Mouse (Mus musculus): Measurements from ENCODE around the gene Mast4. TPM values are rescaled to one million over a fixed set of nuclear protein-coding genes. Genes with fewer than 3 reads are reported as not detected.

Gene Mast4
- polyA plus RNA-seq, 1 experiment from 2014 or later: 19.5 TPM

- Histone ChIP-seq H3K4me2 (ENCODE audit: low read depth) (no peak overlapping the region), H3K4me3 (ENCODE audit: low read depth, low read length) (no peak overlapping the region), H3K27ac (ENCODE audit: low read depth, low read length) (no peak overlapping the region), H3K9ac (ENCODE audit: low read length) (no peak overlapping the region), H3K9me3 (ENCODE audit: control insufficient read depth, low read length) (no peaks in the 10 kb centered on the region), H3K27me3 (ENCODE audit: control insufficient read depth, insufficient read depth, low read length) (no peaks in the 10 kb centered on the region), H3K36me3 (ENCODE audit: control insufficient read depth, insufficient read depth, low read length) (no peaks in the 10 kb centered on the region), H3K4me1 (ENCODE audit: control insufficient read depth, insufficient read depth, low read length) (peaks cover 2% of the 10 kb centered on the region; the same call in 1 of the 2 replicates)
- WGBS: 95% methylated on average over 2 of the region's 2 CpGs
- ATAC-seq (ENCODE audit: insufficient read depth, low FRiP score, low TSS enrichment): no peak
- DNase-seq (ENCODE audit: low spot score): no peak
Observed at GRCm38 (mm10) chr13:102955506-102955905, 378.8 kb downstream of the Mast4 start.

GRCm38 (mm10) chr13:102949756-102950155 lies 384.5 kb downstream of the Mast4 start:
- no peaks in the 10 kb centered on the region for H3K36me3 ChIP-seq (ENCODE audit: control insufficient read depth, insufficient read depth, low read length)
- H3K4me1 ChIP-seq (ENCODE audit: control insufficient read depth, insufficient read depth, low read length): peaks cover 9% of the 10 kb centered on the region
- no peaks in the 10 kb centered on the region for H3K9me3 ChIP-seq (ENCODE audit: control insufficient read depth, low read length)
- 72% methylated on average over 7 of the region's 7 CpGs for WGBS
- no peak overlapping the region for H3K27ac ChIP-seq (ENCODE audit: low read depth, low read length)
- H3K4me2 ChIP-seq (ENCODE audit: low read depth): no peak overlapping the region
- no peak overlapping the region for H3K4me3 ChIP-seq (ENCODE audit: low read depth, low read length)
- H3K9ac ChIP-seq (ENCODE audit: low read length): no peak overlapping the region
- H3K27me3 ChIP-seq (ENCODE audit: control insufficient read depth, insufficient read depth, low read length): no peaks in the 10 kb centered on the region
- no peak for DNase-seq (ENCODE audit: low spot score)
- ATAC-seq (ENCODE audit: insufficient read depth, low FRiP score, low TSS enrichment): no peak

- peaks cover 9% of the 10 kb centered on the region for H3K4me1 ChIP-seq (ENCODE audit: control insufficient read depth, insufficient read depth, low read length)
- ATAC-seq (ENCODE audit: insufficient read depth, low FRiP score, low TSS enrichment) (no peak), DNase-seq (ENCODE audit: low spot score) (no peak)
- WGBS: 86% methylated on average over 3 of the region's 3 CpGs
- no peak overlapping the region for H3K27ac ChIP-seq (ENCODE audit: low read depth, low read length)
- H3K9ac ChIP-seq (ENCODE audit: low read length): no peak overlapping the region
- no peak overlapping the region for H3K4me3 ChIP-seq (ENCODE audit: low read depth, low read length)
- no peak overlapping the region for H3K4me2 ChIP-seq (ENCODE audit: low read depth)
- no peaks in the 10 kb centered on the region for H3K27me3 ChIP-seq (ENCODE audit: control insufficient read depth, insufficient read depth, low read length)
- no peaks in the 10 kb centered on the region for H3K9me3 ChIP-seq (ENCODE audit: control insufficient read depth, low read length)
- no peaks in the 10 kb centered on the region for H3K36me3 ChIP-seq (ENCODE audit: control insufficient read depth, insufficient read depth, low read length)
Observed at GRCm38 (mm10) chr13:102948966-102949365, 385.3 kb downstream of the Mast4 start.

- H3K4me1 ChIP-seq (ENCODE audit: control insufficient read depth, insufficient read depth, low read length): peaks cover 9% of the 10 kb centered on the region
- ATAC-seq (ENCODE audit: insufficient read depth, low FRiP score, low TSS enrichment): no peak
- H3K9me3 ChIP-seq (ENCODE audit: control insufficient read depth, low read length): no peaks in the 10 kb centered on the region
- H3K4me3 ChIP-seq (ENCODE audit: low read depth, low read length): no peak overlapping the region
- no peak overlapping the region for H3K9ac ChIP-seq (ENCODE audit: low read length)
- H3K36me3 ChIP-seq (ENCODE audit: control insufficient read depth, insufficient read depth, low read length): no peaks in the 10 kb centered on the region
- no peak overlapping the region for H3K4me2 ChIP-seq (ENCODE audit: low read depth)
- H3K27ac ChIP-seq (ENCODE audit: low read depth, low read length): no peak overlapping the region
- WGBS: 81% methylated on average over 2 of the region's 2 CpGs
- no peak for DNase-seq (ENCODE audit: low spot score)
- H3K27me3 ChIP-seq (ENCODE audit: control insufficient read depth, insufficient read depth, low read length): no peaks in the 10 kb centered on the region
Observed at GRCm38 (mm10) chr13:102947546-102947945, 386.8 kb downstream of the Mast4 start.

- peak; percentile 27 for DNase-seq (ENCODE audit: low spot score)
- no peak overlapping the region for H3K27ac ChIP-seq (ENCODE audit: low read depth, low read length)
- no peak overlapping the region for H3K4me3 ChIP-seq (ENCODE audit: low read depth, low read length)
- ATAC-seq (ENCODE audit: insufficient read depth, low FRiP score, low TSS enrichment): peak; percentile 53; the same call in 1 of the 2 replicates
- H3K4me1 ChIP-seq (ENCODE audit: control insufficient read depth, insufficient read depth, low read length): peaks cover 9% of the 10 kb centered on the region
- H3K4me2 ChIP-seq (ENCODE audit: low read depth): no peak overlapping the region
- H3K36me3 ChIP-seq (ENCODE audit: control insufficient read depth, insufficient read depth, low read length): no peaks in the 10 kb centered on the region
- H3K27me3 ChIP-seq (ENCODE audit: control insufficient read depth, insufficient read depth, low read length): no peaks in the 10 kb centered on the region
- no peak overlapping the region for H3K9ac ChIP-seq (ENCODE audit: low read length)
- H3K9me3 ChIP-seq (ENCODE audit: control insufficient read depth, low read length): no peaks in the 10 kb centered on the region
- WGBS: 56% methylated on average over 13 of the region's 13 CpGs
Observed at GRCm38 (mm10) chr13:102946024-102946821, 388.1 kb downstream of the Mast4 start.

- DNase-seq (ENCODE audit: low spot score) (no peak), ATAC-seq (ENCODE audit: insufficient read depth, low FRiP score, low TSS enrichment) (no peak)
- 95% methylated on average over 7 of the region's 7 CpGs for WGBS
- Histone ChIP-seq H3K27ac (ENCODE audit: low read depth, low read length) (no peak overlapping the region), H3K4me2 (ENCODE audit: low read depth) (no peak overlapping the region), H3K4me1 (ENCODE audit: control insufficient read depth, insufficient read depth, low read length) (peaks cover 9% of the 10 kb centered on the region), H3K36me3 (ENCODE audit: control insufficient read depth, insufficient read depth, low read length) (no peaks in the 10 kb centered on the region), H3K4me3 (ENCODE audit: low read depth, low read length) (no peak overlapping the region), H3K9me3 (ENCODE audit: control insufficient read depth, low read length) (no peaks in the 10 kb centered on the region), H3K9ac (ENCODE audit: low read length) (no peak overlapping the region), H3K27me3 (ENCODE audit: control insufficient read depth, insufficient read depth, low read length) (no peaks in the 10 kb centered on the region)
Observed at GRCm38 (mm10) chr13:102945450-102945849, 388.8 kb downstream of the Mast4 start.

GRCm38 (mm10) chr13:102944516-102944915 lies 389.8 kb downstream of the Mast4 start:
- Histone ChIP-seq H3K4me3 (ENCODE audit: low read depth, low read length) (no peak overlapping the region), H3K4me2 (ENCODE audit: low read depth) (no peak overlapping the region), H3K9me3 (ENCODE audit: control insufficient read depth, low read length) (no peaks in the 10 kb centered on the region), H3K9ac (ENCODE audit: low read length) (no peak overlapping the region), H3K4me1 (ENCODE audit: control insufficient read depth, insufficient read depth, low read length) (peaks cover 9% of the 10 kb centered on the region), H3K36me3 (ENCODE audit: control insufficient read depth, insufficient read depth, low read length) (no peaks in the 10 kb centered on the region), H3K27me3 (ENCODE audit: control insufficient read depth, insufficient read depth, low read length) (no peaks in the 10 kb centered on the region), H3K27ac (ENCODE audit: low read depth, low read length) (no peak overlapping the region)
- 72% methylated on average over 4 of the region's 4 CpGs for WGBS
- no peak for ATAC-seq (ENCODE audit: insufficient read depth, low FRiP score, low TSS enrichment)
- DNase-seq (ENCODE audit: low spot score): no peak

GRCm38 (mm10) chr13:102942557-102942956 lies 391.7 kb downstream of the Mast4 start:
- peaks cover 9% of the 10 kb centered on the region for H3K4me1 ChIP-seq (ENCODE audit: control insufficient read depth, insufficient read depth, low read length)
- no peak for ATAC-seq (ENCODE audit: insufficient read depth, low FRiP score, low TSS enrichment)
- H3K4me2 ChIP-seq (ENCODE audit: low read depth): no peak overlapping the region
- H3K4me3 ChIP-seq (ENCODE audit: low read depth, low read length): no peak overlapping the region
- no peak overlapping the region for H3K27ac ChIP-seq (ENCODE audit: low read depth, low read length)
- no peaks in the 10 kb centered on the region for H3K36me3 ChIP-seq (ENCODE audit: control insufficient read depth, insufficient read depth, low read length)
- WGBS: 89% methylated on average over 2 of the region's 2 CpGs
- H3K27me3 ChIP-seq (ENCODE audit: control insufficient read depth, insufficient read depth, low read length): no peaks in the 10 kb centered on the region
- no peak for DNase-seq (ENCODE audit: low spot score)
- no peaks in the 10 kb centered on the region for H3K9me3 ChIP-seq (ENCODE audit: control insufficient read depth, low read length)
- no peak overlapping the region for H3K9ac ChIP-seq (ENCODE audit: low read length)

GRCm38 (mm10) chr13:102940476-102940875 lies 393.8 kb downstream of the Mast4 start:
- Histone ChIP-seq H3K4me1 (ENCODE audit: control insufficient read depth, insufficient read depth, low read length) (no peaks in the 10 kb centered on the region), H3K4me3 (ENCODE audit: low read depth, low read length) (no peak overlapping the region), H3K9me3 (ENCODE audit: control insufficient read depth, low read length) (no peaks in the 10 kb centered on the region), H3K36me3 (ENCODE audit: control insufficient read depth, insufficient read depth, low read length) (no peaks in the 10 kb centered on the region), H3K4me2 (ENCODE audit: low read depth) (no peak overlapping the region), H3K27me3 (ENCODE audit: control insufficient read depth, insufficient read depth, low read length) (no peaks in the 10 kb centered on the region), H3K9ac (ENCODE audit: low read length) (no peak overlapping the region), H3K27ac (ENCODE audit: low read depth, low read length) (no peak overlapping the region)
- DNase-seq (ENCODE audit: low spot score) (no peak), ATAC-seq (ENCODE audit: insufficient read depth, low FRiP score, low TSS enrichment) (no peak)
- WGBS: 89% methylated on average over 6 of the region's 6 CpGs
